Mouse (Mus musculus): ENCODE measurements around the gene Gm43302.
"Not testable (repeated sequence)": the region's sequence is repeated elsewhere in the genome, so short reads cannot be mapped to it uniquely, and the experiment has no call there.

Gm43302 gene

DNA sequence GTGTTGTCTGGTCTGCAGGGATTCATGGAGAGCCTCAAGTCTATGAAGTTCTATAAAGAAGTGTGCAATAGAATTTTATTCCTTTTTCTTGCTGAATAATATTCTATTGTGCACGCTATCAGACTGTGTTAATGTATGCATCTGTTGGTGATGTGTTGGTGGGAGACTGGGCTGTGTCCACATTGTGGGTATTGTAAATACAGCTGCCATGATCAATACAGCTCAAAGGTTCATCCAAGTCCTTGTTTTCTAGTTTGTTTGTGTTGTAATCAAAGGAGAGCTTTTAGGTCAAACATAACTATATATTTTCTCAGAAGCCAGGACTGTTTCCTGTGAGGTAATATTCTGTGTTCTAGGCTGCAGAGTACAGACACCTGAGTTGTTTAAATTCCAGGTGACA is 94.3 kb downstream of the Gm43302 start:
- not testable (repeated sequence) for DNase-seq (ENCODE audit: low read depth, low spot score)

GRCm38 (mm10) chr5:105197915-105198560 is 95.5 kb downstream of the Gm43302 start:
- not testable (repeated sequence) for DNase-seq (ENCODE audit: low read depth, low spot score)

GRCm38 (mm10) chr5:105196308-105196707 is 97.2 kb downstream of the Gm43302 start:
- DNase-seq (ENCODE audit: low read depth, low spot score): not testable (repeated sequence)

DNA sequence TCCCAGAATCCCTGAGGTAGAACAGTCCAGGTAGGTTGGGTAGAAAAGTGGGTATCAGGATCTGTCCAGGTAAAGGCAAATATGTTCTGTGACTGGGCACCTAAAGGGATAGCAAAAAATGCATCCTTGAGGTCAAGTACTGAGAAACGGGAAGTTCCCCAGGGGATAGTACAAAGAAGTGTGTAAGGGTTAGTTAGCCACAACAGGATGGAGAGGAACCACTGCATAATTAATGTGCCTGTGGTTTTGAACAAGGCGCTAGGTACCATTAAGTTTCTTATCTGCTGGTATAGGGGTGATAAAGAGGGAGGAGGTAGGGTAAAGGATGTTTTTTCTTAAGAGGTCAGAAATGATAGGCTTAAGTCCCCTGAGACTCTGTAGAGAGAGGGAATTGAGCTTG is 101.0 kb downstream of the Gm43302 start:
- DNase-seq (ENCODE audit: low read depth, low spot score): not testable (repeated sequence)

- no peak for DNase-seq (ENCODE audit: low read depth, low spot score)
Measured at GRCm38 (mm10) chr5:105181446-105181845, 112.0 kb downstream of the Gm43302 start.
